Mouse (Mus musculus) heart, postnatal 0 days (tissue): ENCODE measurements around the gene Galnt6. TPM values are rescaled to one million over a fixed set of nuclear protein-coding genes. Genes with fewer than 3 reads are reported as not detected.

Experiments
- ATAC-seq: fragments of 200-750 bp; cut with Nextera tagmentation; 2 replicates; pipeline ENCODE4 v1.8.0; 2017; ENCODE audit warnings: low read depth, moderate number of reproducible peaks, moderate library complexity; ENCODE audit not compliant: insufficient read depth
- DNase-seq: peaks from one replicate; pipeline ENCODE4 v3.0.0-alpha.2; 2016; ENCODE audit warnings: low spot score
- H3K27ac ChIP-seq: fragments of 300-500 bp; sonication (generic); 2 replicates; pipeline ENCODE4 v1.5.1; 2014; ENCODE audit warnings: low read depth, mild to moderate bottlenecking
- H3K27me3 ChIP-seq: fragments of 300-500 bp; sonication (generic); 2 replicates; pipeline ENCODE4 v1.6.1; 2014; ENCODE audit warnings: low read length, mixed read lengths; ENCODE audit not compliant: control insufficient read depth, insufficient read depth
- H3K36me3 ChIP-seq: fragments of 300-500 bp; sonication (generic); replicated peaks from 2 replicates; pipeline ENCODE4 v1.6.1; 2014; ENCODE audit warnings: low read length, mixed read lengths; ENCODE audit not compliant: control insufficient read depth, insufficient read depth
- H3K4me1 ChIP-seq: fragments of 300-500 bp; sonication (generic); 2 replicates; pipeline ENCODE4 v1.6.1; 2014; ENCODE audit warnings: antibody characterized with exemption; ENCODE audit not compliant: control insufficient read depth, insufficient read depth
- H3K4me2 ChIP-seq: fragments of 300-500 bp; sonication (generic); 2 replicates; pipeline ENCODE4 v1.6.1; 2014; ENCODE audit warnings: low read depth, mild to moderate bottlenecking, low read length, moderate library complexity
- H3K4me3 ChIP-seq: fragments of 300-500 bp; sonication (generic); 2 replicates; pipeline ENCODE4 v1.5.1; 2014; ENCODE audit warnings: low read depth, low read length
- H3K9ac ChIP-seq: fragments of 300-500 bp; sonication (generic); replicated peaks from 2 replicates; pipeline ENCODE4 v1.6.1; 2014; ENCODE audit warnings: low read depth, low read length, mixed read lengths
- H3K9me3 ChIP-seq: fragments of 300-500 bp; sonication (generic); replicated peaks from 2 replicates; pipeline ENCODE4 v1.6.1; 2016; ENCODE audit warnings: low read length; ENCODE audit not compliant: control insufficient read depth
- CTCF ChIP-seq: IDR thresholded peaks from 2 replicates; pipeline ENCODE4 v1.5.1; 2016; ENCODE audit warnings: antibody characterized with exemption, control low read depth, low read depth
- EP300 ChIP-seq: IDR thresholded peaks from 2 replicates; pipeline ENCODE4 v1.6.1; 2016; ENCODE audit warnings: antibody characterized with exemption, low read depth
- WGBS: fragments of 180-500 bp; shearing (Covaris S2); extraction: QIAGEN DNeasy Blood & Tissue Kit; methylation state at CpG from one replicate; pipeline ENCODE4 v1.1.7; 2014; 5-methylcytosine and 5-hydroxymethylcytosine counted together
- polyA plus RNA-seq: library from polyadenylated mRNA; unstranded; fragments of >200 nt; fragmentation: Nextera tagmentation; extraction: Ambion mirVana; gene quantifications from 2 replicates; pipeline ENCODE4 v1.2.1, GENCODE M21; 2015
- total RNA-seq: library from RNA; depleted of rRNA; stranded (reverse); fragments of >200 nt; gene quantifications from 2 replicates; pipeline ENCODE4 v1.2.3, GENCODE M21; 2014; ENCODE audit warnings: low replicate concordance

The Galnt6 gene
- total and polyA plus RNA-seq, 2 experiments from 2014 or later: 0.46 to 0.92 TPM

GRCm38 (mm10) chr15:100667871-100668545 is 61.2 kb downstream of the Galnt6 start:
- Histone ChIP-seq H3K36me3 (no peaks in the 10 kb centered on the region), H3K4me1 (0 out of 2 replicates have a peak, but pooled peaks cover 7% of the 10 kb centered on the region), H3K4me3 (no peak overlapping the region), H3K4me2 (peak overlapping the region; percentile 19; the same call in 1 of the 2 replicates), H3K9me3 (no peaks in the 10 kb centered on the region), H3K27me3 (no peaks in the 10 kb centered on the region), H3K27ac (no peak overlapping the region), H3K9ac (no peak overlapping the region)
- 70% methylated on average over 5 of the region's 5 CpGs for WGBS
- TF ChIP-seq CTCF (no peak), EP300 (no peak)
- DNase-seq (no peak), ATAC-seq (no peak)

DNA sequence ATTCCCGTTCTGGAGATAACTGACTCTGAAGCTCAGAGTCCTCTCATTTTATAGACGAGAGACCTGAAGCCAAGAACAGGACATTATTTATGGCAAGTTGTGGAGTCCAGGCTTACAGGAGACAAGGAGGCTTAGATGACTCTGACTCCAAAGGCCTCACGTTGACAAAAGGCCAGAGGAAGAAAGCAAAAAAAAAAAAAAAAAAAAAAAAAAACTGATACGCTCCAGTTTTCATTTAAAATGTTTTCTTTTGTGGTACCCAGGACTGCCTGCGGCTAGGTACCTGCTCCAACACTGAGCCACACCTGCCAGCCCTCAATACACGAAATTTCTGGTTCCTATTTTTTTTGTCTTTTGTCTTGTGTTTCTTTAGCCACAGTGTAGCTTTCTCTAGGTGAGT is 61.8 kb downstream of the Galnt6 start:
- Histone ChIP-seq H3K4me3 (no peak overlapping the region), H3K9me3 (no peaks in the 10 kb centered on the region), H3K4me1 (0 out of 2 replicates have a peak, but pooled peaks cover 5% of the 10 kb centered on the region), H3K36me3 (no peaks in the 10 kb centered on the region), H3K27me3 (no peaks in the 10 kb centered on the region), H3K27ac (no peak overlapping the region), H3K9ac (no peak overlapping the region), H3K4me2 (peak overlapping the region; percentile 19; the same call in 1 of the 2 replicates)
- no peak for ATAC-seq
- WGBS: 43% methylated on average over 6 of the region's 6 CpGs
- TF ChIP-seq CTCF: no peak
- no peak for TF ChIP-seq EP300
- DNase-seq: no peak

DNA sequence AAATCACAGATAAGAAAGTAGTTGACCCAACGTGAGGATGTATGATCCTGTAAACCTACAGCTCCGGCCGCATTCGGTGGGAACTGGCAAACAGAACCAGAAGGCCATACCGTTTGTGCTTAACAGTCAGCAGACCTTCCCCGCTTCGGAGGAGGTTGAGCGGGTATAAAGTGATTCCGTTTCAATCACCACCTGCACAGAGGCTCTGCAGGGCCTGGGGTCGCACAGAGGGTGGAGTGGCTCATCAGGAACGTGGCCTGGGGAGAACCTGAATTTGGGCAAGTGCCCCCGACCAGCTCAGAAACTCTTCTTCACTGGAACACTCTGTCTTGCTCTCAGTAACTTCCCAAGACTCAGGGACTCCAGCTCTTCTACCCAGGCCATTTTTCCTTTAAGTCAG is 62.3 kb downstream of the Galnt6 start:
- TF ChIP-seq EP300: no peak
- no peak for TF ChIP-seq CTCF
- peak overlapping the region; percentile 50 for H3K27ac ChIP-seq
- peak overlapping the region; percentile 28; the same call in 1 of the 2 replicates for H3K4me2 ChIP-seq
- ATAC-seq: 0 out of 2 replicates have a peak, but pooled peaks have one; percentile 17
- no peak overlapping the region for H3K4me3 ChIP-seq
- no peaks in the 10 kb centered on the region for H3K27me3 ChIP-seq
- DNase-seq: no peak
- no peak overlapping the region for H3K9ac ChIP-seq
- 34% methylated on average over 12 of the region's 12 CpGs for WGBS
- 0 out of 2 replicates have a peak, but pooled peaks cover 5% of the 10 kb centered on the region for H3K4me1 ChIP-seq
- no peaks in the 10 kb centered on the region for H3K9me3 ChIP-seq
- no peaks in the 10 kb centered on the region for H3K36me3 ChIP-seq

GRCm38 (mm10) chr15:100666219-100666696 is 62.9 kb downstream of the Galnt6 start:
- H3K27me3 ChIP-seq: no peaks in the 10 kb centered on the region
- H3K4me2 ChIP-seq: peak overlapping the region; percentile 28; the same call in 1 of the 2 replicates
- ATAC-seq (0 out of 2 replicates have a peak, but pooled peaks have one; percentile 27), DNase-seq (peak; percentile 44)
- H3K4me3 ChIP-seq: no peak overlapping the region
- H3K36me3 ChIP-seq: no peaks in the 10 kb centered on the region
- no peaks in the 10 kb centered on the region for H3K9me3 ChIP-seq
- 7% methylated on average over 7 of the region's 7 CpGs for WGBS
- peak overlapping the region; percentile 50 for H3K27ac ChIP-seq
- H3K9ac ChIP-seq: no peak overlapping the region
- H3K4me1 ChIP-seq: 0 out of 2 replicates have a peak, but pooled peaks cover 5% of the 10 kb centered on the region
- no peak for TF ChIP-seq CTCF
- no peak for TF ChIP-seq EP300

DNA sequence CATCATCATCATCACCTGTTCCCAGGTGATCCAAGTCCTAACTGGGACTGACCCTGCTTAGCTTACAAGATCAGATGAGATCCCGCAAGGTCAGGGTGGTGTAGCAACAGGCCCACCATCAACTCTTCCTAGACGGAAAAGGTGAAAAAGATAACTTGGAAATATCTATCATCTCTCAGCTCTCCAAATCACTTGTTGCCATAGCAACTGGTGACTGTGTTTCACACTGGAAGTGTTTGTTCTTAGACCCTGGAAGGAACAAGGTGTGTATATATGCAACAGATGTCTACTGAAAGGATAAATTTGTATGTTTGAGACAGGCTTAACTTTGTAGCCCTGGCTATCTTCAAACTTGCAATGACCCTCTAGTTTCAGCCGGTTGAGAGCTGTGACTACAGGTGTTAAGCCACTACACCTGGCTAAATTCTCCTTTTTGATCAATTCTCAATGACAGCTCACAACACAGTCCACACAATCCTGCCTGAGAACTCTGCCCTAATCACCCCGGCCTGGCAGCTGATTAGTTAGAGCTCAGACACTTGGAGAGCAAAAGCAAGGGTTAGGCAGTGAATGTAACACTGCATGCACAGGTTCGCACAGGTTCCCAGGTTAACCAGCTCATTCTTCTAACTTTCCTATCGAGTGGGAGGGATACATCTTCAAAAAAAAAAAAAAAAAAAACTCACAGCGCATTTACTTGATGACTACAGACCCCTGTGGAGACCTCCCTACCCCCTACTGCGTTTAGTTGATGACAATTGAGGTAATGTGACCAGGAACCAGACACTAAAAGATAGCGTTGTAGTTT is 63.6 kb downstream of the Galnt6 start:
- Histone ChIP-seq H3K27ac (peak overlapping the region; percentile 50; the same call in 1 of the 2 replicates), H3K9ac (no peak overlapping the region), H3K27me3 (no peaks in the 10 kb centered on the region), H3K36me3 (no peaks in the 10 kb centered on the region), H3K4me1 (0 out of 2 replicates have a peak, but pooled peaks cover 5% of the 10 kb centered on the region), H3K9me3 (no peaks in the 10 kb centered on the region), H3K4me3 (no peak overlapping the region), H3K4me2 (peak overlapping the region; percentile 28; the same call in 1 of the 2 replicates)
- DNase-seq (no peak), ATAC-seq (no peak)
- TF ChIP-seq CTCF (no peak), EP300 (no peak)
- whole genome bisulfite sequencing: 37% methylated on average over 8 of the region's 9 CpGs
